Mouse (Mus musculus) midbrain, embryonic 11.5 days (tissue): ENCODE results near the gene Ttc39a. TPM values are rescaled to one million over a fixed set of nuclear protein-coding genes. Genes with fewer than 3 reads are reported as not detected.

ENCODE experiments used
- ATAC-seq: fragments of 200-750 bp; cut with Nextera tagmentation; 2 replicates; pipeline ENCODE4 v1.8.0; 2017; ENCODE audit warnings: moderate TSS enrichment, moderate library complexity; ENCODE audit not compliant: low FRiP score
- DNase-seq: peaks from one replicate; pipeline ENCODE4 v3.0.0; 2015; ENCODE audit warnings: low spot score; ENCODE audit errors: missing footprints
- H3K27ac ChIP-seq: fragments of 300-500 bp; sonication (generic); 2 replicates; pipeline ENCODE4 v1.5.1; 2014; ENCODE audit warnings: low read depth, low read length
- H3K27me3 ChIP-seq: fragments of 300-500 bp; sonication (generic); 2 replicates; pipeline ENCODE4 v1.6.1; 2014; ENCODE audit warnings: mild to moderate bottlenecking, low read length, moderate library complexity, mixed read lengths; ENCODE audit not compliant: control insufficient read depth, insufficient read depth
- H3K36me3 ChIP-seq: fragments of 300-500 bp; sonication (generic); 2 replicates; pipeline ENCODE4 v1.6.1; 2014; ENCODE audit warnings: mild to moderate bottlenecking, low read length, moderate library complexity, mixed read lengths; ENCODE audit not compliant: control insufficient read depth, insufficient read depth
- H3K4me1 ChIP-seq: fragments of 300-500 bp; sonication (generic); 2 replicates; pipeline ENCODE4 v1.6.1; 2014; ENCODE audit warnings: low read length; ENCODE audit not compliant: control insufficient read depth, insufficient read depth
- H3K4me2 ChIP-seq: fragments of 300-500 bp; sonication (generic); 2 replicates; pipeline ENCODE4 v1.6.1; 2014; ENCODE audit warnings: mild to moderate bottlenecking, moderate library complexity
- H3K4me3 ChIP-seq: fragments of 300-500 bp; sonication (generic); 2 replicates; pipeline ENCODE4 v1.5.1; 2014; ENCODE audit warnings: low read depth, low read length
- H3K9ac ChIP-seq: fragments of 300-500 bp; sonication (generic); 2 replicates; pipeline ENCODE4 v1.6.1; 2014; ENCODE audit warnings: low read length
- H3K9me3 ChIP-seq: fragments of 300-500 bp; sonication (generic); 2 replicates; pipeline ENCODE4 v1.6.1; 2016; ENCODE audit warnings: low read length; ENCODE audit not compliant: control insufficient read depth
- WGBS: fragments of 180-500 bp; shearing (Covaris S2); extraction: QIAGEN DNeasy Blood & Tissue Kit; methylation state at CpG from one replicate; pipeline ENCODE4 v1.1.7; 2014; 5-methylcytosine and 5-hydroxymethylcytosine counted together
- polyA plus RNA-seq: library from polyadenylated mRNA; unstranded; fragments of >200 nt; fragmentation: Nextera tagmentation; extraction: Ambion mirVana; gene quantifications from 2 replicates; pipeline ENCODE4 v1.2.1, GENCODE M21; 2014

Gene Ttc39a
- polyA plus RNA-seq, 1 experiment from 2014 or later, result 2.2 TPM

GRCm38 (mm10) chr4:109412233-109412632 lies 5.8 kb downstream of the Ttc39a start:
- no peak for ATAC-seq
- H3K27ac ChIP-seq, result no peak overlapping the region
- no peak overlapping the region for H3K4me3 ChIP-seq
- H3K36me3 ChIP-seq, result no peaks in the 10 kb centered on the region
- 93% methylated on average over 5 of the region's 5 CpGs for WGBS
- H3K4me2 ChIP-seq, result no peak overlapping the region
- no peak for DNase-seq
- peaks cover 7% of the 10 kb centered on the region for H3K27me3 ChIP-seq
- no peak overlapping the region for H3K9ac ChIP-seq
- peaks cover under 1% of the 10 kb centered on the region; the same call in 1 of the 2 replicates for H3K4me1 ChIP-seq
- no peaks in the 10 kb centered on the region for H3K9me3 ChIP-seq

- no peaks in the 10 kb centered on the region for H3K9me3 ChIP-seq
- ATAC-seq (no peak), DNase-seq (no peak)
- no peak overlapping the region for H3K4me3 ChIP-seq
- H3K4me1 ChIP-seq, result 0 out of 2 replicates have a peak, but pooled peaks cover 2% of the 10 kb centered on the region
- H3K36me3 ChIP-seq, result no peaks in the 10 kb centered on the region
- no peak overlapping the region for H3K4me2 ChIP-seq
- WGBS, result 88% methylated on average over 1 of the region's 1 CpGs
- no peak overlapping the region for H3K27ac ChIP-seq
- no peak overlapping the region for H3K9ac ChIP-seq
- H3K27me3 ChIP-seq, result no peaks in the 10 kb centered on the region
These were observed 11.6 kb downstream of the Ttc39a start for GRCm38 (mm10) chr4:109417998-109418397.

GRCm38 (mm10) chr4:109419017-109419416 lies 12.6 kb downstream of the Ttc39a start:
- no peak overlapping the region for H3K4me3 ChIP-seq
- no peak overlapping the region for H3K27ac ChIP-seq
- WGBS, result 32% methylated on average over 3 of the region's 3 CpGs
- H3K9ac ChIP-seq, result no peak overlapping the region
- no peak overlapping the region for H3K4me2 ChIP-seq
- no peaks in the 10 kb centered on the region for H3K27me3 ChIP-seq
- no peaks in the 10 kb centered on the region for H3K36me3 ChIP-seq
- no peak for DNase-seq
- ATAC-seq, result no peak
- 0 out of 2 replicates have a peak, but pooled peaks cover 2% of the 10 kb centered on the region for H3K4me1 ChIP-seq
- H3K9me3 ChIP-seq, result no peaks in the 10 kb centered on the region

GRCm38 (mm10) chr4:109419563-109419962 lies 13.1 kb downstream of the Ttc39a start:
- H3K4me1 ChIP-seq, result 0 out of 2 replicates have a peak, but pooled peaks cover 2% of the 10 kb centered on the region
- no peak overlapping the region for H3K9ac ChIP-seq
- no peak overlapping the region for H3K4me3 ChIP-seq
- no peak overlapping the region for H3K27ac ChIP-seq
- 82% methylated on average over 4 of the region's 4 CpGs for WGBS
- H3K27me3 ChIP-seq, result no peaks in the 10 kb centered on the region
- DNase-seq (no peak), ATAC-seq (no peak)
- H3K4me2 ChIP-seq, result no peak overlapping the region
- H3K36me3 ChIP-seq, result no peaks in the 10 kb centered on the region
- no peaks in the 10 kb centered on the region for H3K9me3 ChIP-seq

GRCm38 (mm10) chr4:109420138-109420795 lies 13.8 kb downstream of the Ttc39a start:
- Histone ChIP-seq H3K4me1 (0 out of 2 replicates have a peak, but pooled peaks cover 2% of the 10 kb centered on the region), H3K27ac (no peak overlapping the region), H3K36me3 (no peaks in the 10 kb centered on the region), H3K4me3 (no peak overlapping the region), H3K9me3 (no peaks in the 10 kb centered on the region), H3K27me3 (no peaks in the 10 kb centered on the region), H3K4me2 (no peak overlapping the region), H3K9ac (no peak overlapping the region)
- no peak for DNase-seq
- peak; percentile 35; the same call in 1 of the 2 replicates for ATAC-seq
- WGBS, result 75% methylated on average over 8 of the region's 8 CpGs

- Histone ChIP-seq H3K27me3 (no peaks in the 10 kb centered on the region), H3K4me1 (0 out of 2 replicates have a peak, but pooled peaks cover 2% of the 10 kb centered on the region), H3K4me3 (no peak overlapping the region), H3K27ac (no peak overlapping the region), H3K36me3 (no peaks in the 10 kb centered on the region), H3K9me3 (no peaks in the 10 kb centered on the region), H3K9ac (no peak overlapping the region), H3K4me2 (no peak overlapping the region)
- no peak for DNase-seq
- WGBS, result 89% methylated on average over 7 of the region's 7 CpGs
- no peak for ATAC-seq
These were observed 15.2 kb downstream of the Ttc39a start for GRCm38 (mm10) chr4:109421608-109422007.

- H3K27me3 ChIP-seq, result no peaks in the 10 kb centered on the region
- no peak overlapping the region for H3K27ac ChIP-seq
- 0 out of 2 replicates have a peak, but pooled peaks cover 2% of the 10 kb centered on the region for H3K4me1 ChIP-seq
- no peak overlapping the region for H3K4me2 ChIP-seq
- H3K36me3 ChIP-seq, result no peaks in the 10 kb centered on the region
- 70% methylated on average over 6 of the region's 6 CpGs for WGBS
- H3K4me3 ChIP-seq, result no peak overlapping the region
- DNase-seq (no peak), ATAC-seq (no peak)
- H3K9me3 ChIP-seq, result no peaks in the 10 kb centered on the region
- H3K9ac ChIP-seq, result no peak overlapping the region
These were observed 16.0 kb downstream of the Ttc39a start for GRCm38 (mm10) chr4:109422436-109422835.

- Histone ChIP-seq H3K9me3 (no peaks in the 10 kb centered on the region), H3K27ac (no peak overlapping the region), H3K4me1 (0 out of 2 replicates have a peak, but pooled peaks cover 2% of the 10 kb centered on the region), H3K27me3 (no peaks in the 10 kb centered on the region), H3K9ac (no peak overlapping the region), H3K4me2 (no peak overlapping the region), H3K36me3 (no peaks in the 10 kb centered on the region), H3K4me3 (no peak overlapping the region)
- whole genome bisulfite sequencing, result 81% methylated on average over 2 of the region's 2 CpGs
- ATAC-seq (no peak), DNase-seq (no peak)
These were observed 17.0 kb downstream of the Ttc39a start for GRCm38 (mm10) chr4:109423438-109423837.

- Histone ChIP-seq H3K9me3 (no peaks in the 10 kb centered on the region), H3K9ac (no peak overlapping the region), H3K4me3 (no peak overlapping the region), H3K4me1 (peaks cover 2% of the 10 kb centered on the region; the same call in 1 of the 2 replicates), H3K36me3 (no peaks in the 10 kb centered on the region), H3K27ac (no peak overlapping the region), H3K4me2 (no peak overlapping the region), H3K27me3 (no peaks in the 10 kb centered on the region)
- WGBS, result 63% methylated on average over 1 of the region's 1 CpGs
- ATAC-seq (no peak), DNase-seq (no peak)
These were observed 20.6 kb downstream of the Ttc39a start for GRCm38 (mm10) chr4:109427058-109427457.
